Mouse (Mus musculus) embryo, embryonic 10.5 days (tissue): ENCODE measurements around the gene Sumo3.
A peak's percentile ranks its signal among the peaks of the same experiment; 100 is the strongest.

ENCODE experiments used
- DNase-seq: peaks from one replicate; pipeline ENCODE4 v3.0.0-alpha.2; 2015; ENCODE audit warnings: low spot score

Sumo3 gene

DNA sequence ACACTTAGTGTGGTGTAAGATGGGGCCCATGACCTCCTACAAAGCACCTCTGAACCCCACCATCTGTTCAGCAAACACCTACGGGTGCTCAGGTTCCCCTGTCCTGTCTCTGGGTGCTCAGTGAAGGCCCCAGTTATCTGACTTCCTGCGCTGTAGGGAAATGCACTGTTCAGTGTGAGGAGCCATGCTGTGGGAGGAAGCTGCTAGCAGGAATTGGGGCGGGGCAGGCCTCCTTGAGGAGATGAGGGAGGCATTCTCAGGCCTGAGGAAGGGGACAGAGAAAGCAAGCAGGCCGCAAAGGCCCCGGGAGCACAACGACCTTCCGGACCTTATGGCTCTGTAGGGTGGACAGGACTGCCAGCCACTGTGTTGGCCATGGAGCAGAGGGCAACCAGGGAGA lies 16.8 kb upstream of the Sumo3 start:
- no peak for DNase-seq

DNA sequence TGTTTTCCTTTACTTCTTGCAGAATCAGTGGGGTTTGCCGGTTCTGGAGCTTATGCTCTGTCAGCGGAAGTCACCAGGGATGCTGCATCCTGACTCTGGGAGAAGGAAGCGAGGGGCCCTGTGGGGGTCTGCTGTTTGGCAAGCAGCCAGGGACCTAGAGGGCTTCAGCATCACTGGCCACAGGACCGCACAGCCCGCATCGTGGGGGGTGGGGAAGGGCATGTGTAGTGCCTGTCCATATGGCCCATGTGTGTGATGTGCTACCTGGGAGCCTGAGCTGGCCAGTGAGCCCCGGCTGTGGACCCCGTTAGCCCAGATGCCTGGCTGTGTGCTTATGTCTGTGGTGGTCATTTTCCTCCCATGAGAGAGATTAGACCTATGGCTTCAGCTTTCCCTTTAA lies 16.1 kb upstream of the Sumo3 start:
- no peak for DNase-seq

DNA sequence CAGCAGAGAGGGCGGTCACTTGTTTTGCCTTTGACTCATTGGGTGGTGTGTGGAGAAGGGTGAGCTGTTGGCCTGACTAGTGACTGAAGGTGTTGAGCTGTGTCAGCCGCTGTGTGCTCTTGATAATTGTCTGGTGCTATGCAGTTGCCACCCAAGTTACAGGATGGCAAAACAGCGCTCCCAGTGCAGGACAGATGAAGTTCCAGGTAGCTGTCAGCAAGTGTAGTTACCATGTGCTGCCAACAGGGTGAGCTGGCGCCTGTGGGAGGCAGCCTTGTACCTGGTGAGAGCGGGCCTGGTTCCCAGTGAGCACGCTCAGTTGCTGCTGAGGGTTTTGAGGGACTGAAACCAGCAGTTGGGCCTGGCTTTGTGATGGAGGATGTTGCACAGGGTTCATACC lies 15.1 kb upstream of the Sumo3 start:
- peak; percentile 72 for DNase-seq

DNA sequence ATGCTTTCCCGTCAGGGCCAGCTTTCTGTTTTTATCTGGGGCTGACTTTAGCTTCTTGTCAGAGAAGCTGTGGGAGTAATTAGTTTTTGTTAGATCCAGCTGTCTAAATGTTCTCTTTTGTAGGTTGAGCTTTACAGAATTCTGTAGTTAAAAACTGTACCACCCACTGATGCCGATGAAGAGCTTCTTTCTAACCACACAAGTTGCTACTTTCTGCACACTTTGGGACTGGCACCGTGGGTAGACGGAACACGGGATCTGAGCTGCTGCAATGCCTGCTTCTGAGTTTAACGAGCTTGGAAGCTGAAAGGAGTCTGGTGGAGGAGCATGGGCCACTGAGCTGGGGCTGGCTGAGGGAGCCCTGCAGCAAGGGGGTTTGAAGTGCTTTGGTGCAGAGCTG lies 14.4 kb upstream of the Sumo3 start:
- DNase-seq = no peak

DNA sequence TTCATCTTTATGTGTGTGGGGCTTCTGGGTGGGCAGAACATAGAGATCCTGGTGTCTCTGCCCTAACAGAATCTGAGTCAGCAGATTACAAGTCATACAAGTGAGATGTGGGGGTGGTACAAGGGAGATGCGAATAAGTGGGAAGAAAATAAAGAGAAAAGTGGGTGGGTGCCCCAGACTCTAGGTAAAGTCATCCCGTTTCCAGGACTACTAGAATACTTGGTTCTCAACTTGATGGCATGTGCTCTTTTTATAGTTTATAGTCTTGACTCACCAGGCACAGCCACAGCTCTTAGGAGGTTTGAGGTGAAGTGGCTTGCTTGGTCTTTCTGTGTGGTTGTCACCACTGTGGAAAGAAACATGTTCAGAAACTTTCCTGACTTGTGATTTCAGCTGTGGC lies 9.8 kb upstream of the Sumo3 start:
- DNase-seq = no peak

DNA sequence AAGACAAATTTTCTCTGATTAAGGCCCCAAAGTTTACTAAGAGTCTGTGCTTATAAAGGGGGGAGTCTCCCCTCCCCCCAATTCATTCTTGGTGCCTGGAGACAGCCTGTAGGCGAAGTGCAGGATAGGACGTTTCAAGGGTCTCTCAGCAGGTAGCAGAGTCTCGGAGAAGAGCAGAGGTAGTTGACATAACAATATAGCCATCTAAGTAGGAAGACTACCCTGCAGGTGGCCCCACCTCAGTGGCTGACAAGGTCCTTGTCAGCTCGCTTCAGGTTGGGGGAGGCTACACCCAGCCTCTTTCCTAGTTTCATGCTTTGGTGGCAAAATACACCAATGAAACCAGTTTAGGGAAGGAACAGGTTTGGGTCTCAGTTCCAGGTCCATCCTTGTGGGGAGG lies 2.9 kb upstream of the Sumo3 start:
- DNase-seq = no peak

DNA sequence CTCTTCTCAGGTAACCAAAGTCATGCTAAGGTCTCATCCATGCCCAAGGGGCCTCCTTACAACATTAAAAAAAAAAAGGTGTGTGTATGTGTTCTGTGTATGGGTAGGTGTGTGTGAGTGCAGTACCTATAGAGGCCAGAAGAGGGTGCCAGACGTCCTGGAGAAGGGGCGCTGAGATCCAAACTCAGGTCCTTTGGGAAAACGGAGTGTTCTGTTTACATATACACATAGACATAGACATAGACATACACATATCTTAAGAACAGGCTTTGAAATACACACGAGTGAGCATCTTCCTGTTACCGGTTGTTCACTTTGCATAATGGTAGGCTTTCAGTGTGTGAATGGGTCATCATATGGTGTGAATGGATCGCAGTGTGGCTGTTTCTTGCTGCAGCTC lies 1.8 kb upstream of the Sumo3 start:
- DNase-seq = no peak

DNA sequence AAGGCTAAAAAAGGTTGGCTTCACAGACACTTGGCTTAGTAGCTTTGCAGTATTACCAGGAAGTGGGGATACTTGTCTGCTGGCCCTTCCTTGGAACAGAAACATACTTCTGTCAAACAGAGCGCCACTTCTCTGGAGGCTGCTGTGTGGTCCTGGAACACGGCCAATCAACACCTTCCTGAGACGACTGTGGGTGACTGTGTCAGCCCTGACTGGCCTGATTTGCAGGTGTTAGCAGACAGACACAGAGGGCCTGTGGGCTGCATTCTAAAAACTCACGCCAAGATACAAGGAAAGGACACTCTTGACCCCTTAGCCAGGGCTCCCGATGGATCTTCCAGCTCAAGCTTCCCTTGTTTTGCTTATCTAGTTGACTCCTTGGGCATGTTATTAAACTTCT lies 939 bp upstream of the Sumo3 start:
- DNase-seq = no peak

DNA sequence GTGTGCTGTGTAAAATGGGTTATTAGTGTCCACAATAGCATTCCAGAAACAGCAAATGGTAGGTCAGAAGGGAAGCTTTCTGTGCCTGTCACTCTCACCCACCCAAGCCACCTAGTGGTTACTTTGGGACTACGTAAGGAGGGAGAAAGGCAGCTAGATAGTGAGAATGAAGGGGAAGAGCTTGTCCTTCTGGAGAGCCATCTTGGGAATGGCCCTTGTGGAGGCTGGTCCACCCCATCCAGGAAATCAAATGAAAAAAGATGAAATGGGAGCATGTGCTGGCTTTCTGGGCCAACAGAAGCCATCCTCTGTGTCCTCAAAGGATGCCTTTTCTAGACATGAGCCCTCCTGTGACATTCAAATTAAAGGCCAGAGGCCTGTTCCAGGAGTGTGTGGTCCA lies 529 bp upstream of the Sumo3 start:
- peak; percentile 74 for DNase-seq

DNA sequence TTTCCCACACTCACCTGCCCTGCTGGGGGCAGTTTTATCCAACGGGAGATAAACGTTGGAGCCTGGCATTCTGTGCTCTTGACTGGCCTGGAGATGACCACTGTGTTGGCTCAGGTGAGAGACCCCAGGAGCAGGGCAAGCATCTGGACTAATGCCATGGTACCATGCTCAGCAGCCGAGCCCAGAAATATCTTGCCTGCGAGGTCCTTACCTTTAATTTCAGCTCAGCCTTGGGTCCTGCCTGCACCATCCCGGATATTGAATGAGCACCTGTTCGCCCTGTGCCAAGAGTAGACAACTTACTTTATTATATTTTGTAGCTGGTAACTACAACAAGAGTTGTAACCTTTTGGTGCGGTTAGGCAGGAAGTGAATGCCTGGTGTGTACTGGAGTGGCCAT lies 958 bp downstream of the Sumo3 start:
- DNase-seq = no peak

DNA sequence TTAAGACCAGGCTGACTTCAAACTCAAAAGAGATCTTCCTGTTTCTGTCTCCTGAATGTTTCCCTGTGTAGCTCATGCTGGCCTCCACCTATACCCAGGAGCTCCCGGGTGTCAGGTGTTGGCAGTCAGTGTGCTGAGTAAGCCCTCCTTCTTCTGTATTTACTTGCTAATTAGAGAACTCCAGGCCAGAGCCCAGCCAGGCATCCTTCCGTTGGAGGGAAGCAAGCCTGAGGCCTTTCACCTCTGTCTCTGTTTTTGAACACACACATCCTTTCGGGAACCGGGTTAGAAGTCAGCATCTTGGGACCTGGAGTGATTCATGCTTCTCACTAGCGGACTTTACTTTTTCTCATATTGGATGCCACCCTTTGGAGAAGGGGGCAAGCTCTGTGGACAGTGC lies 1.5 kb downstream of the Sumo3 start:
- no peak for DNase-seq

DNA sequence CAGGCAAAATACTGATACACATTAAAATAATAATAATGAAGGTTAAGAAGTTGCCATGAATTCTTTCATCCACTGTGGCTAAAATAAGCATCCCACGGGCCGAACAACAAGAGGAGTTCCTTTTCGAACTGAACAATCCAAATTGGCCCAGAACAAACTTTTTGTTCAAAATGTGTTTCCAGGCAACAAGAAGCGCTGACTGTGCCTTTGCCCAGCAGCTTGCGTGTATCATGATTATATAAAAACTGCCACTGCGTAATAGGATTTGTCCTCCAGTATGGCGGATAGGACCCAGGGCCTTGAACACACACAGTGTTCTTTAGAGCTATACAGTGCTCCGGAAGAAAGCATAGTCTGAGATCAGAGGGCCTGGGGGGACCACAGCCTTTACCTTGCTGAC lies 2.7 kb downstream of the Sumo3 start:
- no peak for DNase-seq

DNA sequence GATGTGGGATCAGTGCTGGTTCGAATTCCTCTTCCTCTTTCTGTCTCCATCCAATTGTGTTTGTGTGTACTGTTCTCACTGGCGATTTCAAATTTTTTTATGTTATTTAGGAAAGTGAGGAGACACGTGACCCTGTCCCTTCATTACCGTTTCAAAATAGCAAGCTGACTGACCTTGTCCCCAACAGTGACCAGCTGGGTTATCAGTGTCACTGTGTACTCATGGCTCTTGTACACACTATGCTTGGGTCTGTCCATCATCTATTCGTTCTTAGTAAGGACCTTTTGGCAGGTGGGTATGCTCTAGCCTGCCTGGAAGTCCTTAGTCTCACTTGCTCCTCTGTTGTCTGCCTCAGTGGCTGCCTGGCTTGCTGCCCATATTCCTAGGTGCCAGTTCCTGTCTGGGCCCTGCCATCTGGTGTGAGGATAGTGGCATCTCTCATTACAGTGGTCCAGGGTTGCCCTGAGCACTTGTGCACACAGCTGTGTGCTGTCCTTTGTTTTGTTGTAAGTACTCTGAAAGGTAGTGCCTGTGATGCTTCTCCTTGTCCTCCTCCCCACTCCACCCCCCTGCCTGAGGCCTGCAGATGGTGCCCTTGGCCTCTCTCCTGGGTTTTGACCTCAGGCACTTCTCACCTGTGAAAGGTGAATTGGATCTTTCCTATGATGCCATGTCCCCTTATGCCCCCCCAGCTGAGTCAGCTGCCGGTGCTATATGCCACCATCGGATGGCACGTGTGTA lies 4.5 kb downstream of the Sumo3 start:
- no peak for DNase-seq

DNA sequence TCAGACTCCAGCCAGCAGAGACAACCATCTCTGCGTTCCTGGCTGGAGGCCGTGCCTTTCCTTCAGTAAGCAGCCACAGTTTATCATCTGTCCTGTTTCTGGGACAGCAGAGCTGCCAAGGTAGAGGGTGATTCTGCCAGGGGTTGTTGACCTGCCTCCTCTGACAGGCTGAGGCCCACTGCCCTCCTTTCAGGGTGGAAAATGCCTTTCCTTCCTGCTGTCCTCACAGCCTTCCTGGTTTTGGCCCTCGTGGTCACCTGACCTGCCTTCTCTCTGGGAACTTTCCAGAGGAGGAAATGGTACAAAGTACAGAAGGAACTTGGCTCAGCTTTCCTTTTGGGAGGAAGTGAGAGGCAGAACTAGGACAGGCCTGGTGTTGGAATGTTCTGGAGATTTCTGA lies 7.5 kb downstream of the Sumo3 start:
- no peak for DNase-seq

DNA sequence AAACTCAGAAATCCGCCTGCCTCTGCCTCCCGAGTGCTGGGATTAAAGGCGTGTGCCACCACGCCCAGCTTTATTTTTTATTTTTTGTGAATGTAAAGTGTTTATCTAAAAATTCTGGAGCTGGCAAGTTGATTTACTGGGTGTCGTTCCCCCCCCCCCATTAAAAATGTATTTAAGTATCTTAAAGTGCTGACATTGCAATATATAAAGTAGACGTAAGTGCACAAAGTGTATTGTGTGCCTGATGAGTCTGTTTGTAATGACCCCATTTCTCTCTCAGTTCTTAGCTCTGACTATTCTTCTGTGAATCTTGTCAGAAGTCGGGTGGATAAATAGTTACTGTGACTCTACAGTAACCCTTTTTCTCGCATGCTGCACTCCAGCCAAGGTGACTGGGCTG lies 9.8 kb downstream of the Sumo3 start:
- no peak for DNase-seq

DNA sequence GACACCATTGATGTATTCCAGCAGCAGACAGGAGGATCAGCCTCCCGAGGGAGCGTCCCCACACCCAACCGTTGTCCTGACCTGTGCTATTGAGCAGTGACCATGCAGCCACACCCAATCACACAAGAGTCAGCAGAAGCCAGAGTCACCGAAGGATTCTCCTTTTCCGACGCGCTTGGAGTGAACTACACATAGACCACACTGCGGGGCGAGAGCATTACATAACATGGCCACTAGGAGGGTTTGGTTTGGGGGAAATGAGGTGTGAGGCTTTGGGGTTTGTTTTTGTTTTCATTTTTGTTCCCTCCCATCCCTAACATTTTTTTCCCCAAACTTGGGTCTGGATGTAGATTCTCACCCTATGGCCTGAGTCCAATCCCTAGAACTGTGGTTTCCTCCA lies 10.3 kb downstream of the Sumo3 start:
- no peak for DNase-seq

DNA sequence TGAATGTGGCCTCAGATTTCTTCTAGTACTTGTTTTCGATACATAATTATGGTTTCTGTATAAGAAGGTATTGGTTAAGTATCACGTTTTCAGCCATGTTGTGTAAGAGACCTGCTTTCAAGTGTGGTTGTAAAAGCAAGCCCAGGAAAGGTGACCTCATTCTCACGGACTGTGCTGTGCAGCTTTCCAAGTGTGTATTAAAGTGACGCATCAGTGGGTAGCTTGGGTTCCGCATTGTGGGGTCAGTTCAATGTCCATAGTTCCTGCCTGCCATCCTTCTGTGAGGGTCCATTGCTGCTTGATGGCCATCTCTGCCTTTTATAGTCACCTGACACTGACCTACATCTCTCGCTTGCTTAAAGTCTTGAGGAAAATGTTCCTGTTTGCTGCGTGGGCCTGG lies 11.0 kb downstream of the Sumo3 start:
- DNase-seq = no peak

DNA sequence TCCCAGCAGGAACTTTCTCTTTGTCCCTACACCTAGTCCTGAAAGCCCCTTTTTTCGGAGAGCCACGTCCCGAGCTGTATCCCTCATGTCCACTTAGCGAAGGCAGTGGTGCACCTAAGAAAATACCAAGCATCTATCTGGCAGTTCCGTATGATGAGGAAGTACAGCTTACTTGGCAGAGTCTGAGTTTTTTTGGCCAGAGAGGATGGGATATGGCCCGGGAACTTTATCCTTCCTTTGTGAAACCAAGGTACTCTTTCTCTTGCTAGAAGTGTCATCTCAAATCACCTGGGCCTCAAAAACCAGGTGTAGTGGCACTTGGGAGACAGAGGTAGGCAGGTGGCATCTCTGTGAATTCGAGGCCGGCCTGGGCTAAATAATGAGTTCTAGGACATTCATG lies 15.6 kb downstream of the Sumo3 start:
- DNase-seq = no peak

DNA sequence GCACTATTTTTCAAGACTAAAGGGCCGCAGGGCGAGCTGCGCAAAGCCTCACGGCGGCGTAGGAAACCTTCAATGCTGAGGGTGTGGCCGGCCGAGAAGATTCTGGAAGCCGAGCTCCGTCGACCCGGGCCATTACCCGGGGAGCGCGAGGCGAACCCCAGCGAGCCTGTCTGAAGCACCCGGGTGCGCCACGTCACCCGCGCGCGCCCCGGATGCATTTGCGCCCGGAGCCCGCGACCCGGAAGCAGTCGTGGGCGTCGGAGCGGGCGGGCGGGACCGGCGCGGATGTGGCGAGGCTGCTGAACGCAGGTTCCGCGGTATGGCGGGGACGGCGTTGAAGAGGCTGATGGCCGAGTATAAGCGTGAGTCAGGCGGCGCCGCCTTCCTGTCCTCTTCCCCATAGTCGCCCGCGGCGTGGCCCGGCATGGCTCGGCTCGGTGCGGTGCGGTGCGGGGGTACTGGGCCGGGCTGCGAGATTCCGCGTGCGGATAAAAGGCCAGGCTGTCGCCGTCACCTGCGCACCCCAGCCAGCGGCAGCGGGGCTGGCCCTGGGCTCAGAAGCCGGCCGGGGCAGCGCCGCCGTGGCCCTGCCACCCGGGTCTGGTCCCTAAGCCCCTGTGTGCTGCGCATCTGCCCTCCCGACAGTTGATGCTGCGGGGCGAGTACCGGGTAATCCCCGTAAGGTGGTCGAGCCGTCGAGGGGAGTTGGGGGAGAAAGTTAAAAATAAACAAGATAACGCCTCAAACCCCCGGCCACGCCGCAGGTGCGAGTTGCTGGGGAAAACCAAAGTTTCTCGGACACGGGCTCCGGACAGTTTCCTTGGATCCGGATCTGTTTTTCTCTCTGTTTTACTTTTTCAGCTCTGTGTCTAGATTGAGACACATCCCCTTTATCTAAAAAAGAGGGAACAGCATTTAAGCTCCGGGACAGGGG lies 16.4 kb downstream of the Sumo3 start, which contains the start of gene Ube2g2:
Gene Ube2g2, plus strand, starts transcription at position 221 of the 934 bp plus-strand sequence.
- DNase-seq = peak; percentile 92

DNA sequence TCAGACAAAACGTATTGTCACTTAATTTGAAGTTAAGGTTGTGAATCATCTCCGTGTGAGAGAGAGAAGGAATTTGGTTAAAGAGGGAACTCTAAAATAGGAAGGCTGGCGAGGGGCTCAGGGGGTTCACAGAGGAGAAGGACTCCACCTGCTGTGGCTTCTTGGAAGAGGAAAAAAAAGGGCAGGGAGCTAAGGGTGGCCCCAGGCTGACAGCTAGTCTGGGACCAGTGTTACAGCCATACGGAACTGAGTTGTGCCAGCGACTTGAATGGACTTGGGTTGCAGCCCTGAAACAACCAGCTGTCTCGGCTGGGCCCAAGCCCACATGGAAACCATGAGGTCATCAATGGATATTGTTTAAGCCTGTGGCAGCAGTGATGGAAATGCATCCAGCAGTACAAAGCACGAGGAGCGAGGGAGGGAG lies 17.2 kb downstream of the Sumo3 start:
- peak; percentile 50 for DNase-seq

DNA sequence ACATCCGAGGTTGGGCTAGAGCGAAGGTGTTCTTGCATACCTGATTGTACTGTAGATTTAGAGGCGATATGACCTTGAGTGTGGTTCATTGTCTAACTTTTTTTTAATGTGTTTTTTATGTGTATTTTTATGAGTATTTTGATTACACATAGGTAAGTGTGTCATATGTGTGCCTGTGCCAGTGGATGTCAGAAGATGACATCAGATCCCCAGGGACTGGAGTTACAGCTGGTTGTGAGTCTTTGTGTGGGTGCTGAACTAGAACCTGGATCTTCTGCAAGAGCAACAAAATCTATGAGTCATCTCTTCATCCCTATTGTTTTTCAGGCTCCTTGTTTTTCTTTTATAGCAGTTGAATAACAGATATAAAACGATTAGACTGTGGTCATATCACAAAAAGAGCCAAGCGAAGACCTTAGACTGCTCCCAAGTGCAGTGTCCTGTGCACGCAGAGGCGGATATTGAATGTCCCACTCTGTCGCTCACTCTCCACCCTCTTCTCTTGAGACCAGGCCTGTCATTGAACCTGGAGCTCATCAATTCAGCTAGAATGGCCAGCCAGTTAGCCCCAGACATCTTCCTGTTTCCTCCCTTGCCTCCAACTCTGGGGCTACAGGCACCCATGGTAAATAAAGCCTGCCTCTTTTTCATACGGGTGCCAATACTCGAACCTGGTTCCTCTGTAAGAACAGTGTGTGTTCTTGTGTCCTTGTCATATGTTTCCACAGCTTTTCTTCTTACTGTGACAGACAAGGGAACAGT lies 17.9 kb downstream of the Sumo3 start:
- DNase-seq = no peak

DNA sequence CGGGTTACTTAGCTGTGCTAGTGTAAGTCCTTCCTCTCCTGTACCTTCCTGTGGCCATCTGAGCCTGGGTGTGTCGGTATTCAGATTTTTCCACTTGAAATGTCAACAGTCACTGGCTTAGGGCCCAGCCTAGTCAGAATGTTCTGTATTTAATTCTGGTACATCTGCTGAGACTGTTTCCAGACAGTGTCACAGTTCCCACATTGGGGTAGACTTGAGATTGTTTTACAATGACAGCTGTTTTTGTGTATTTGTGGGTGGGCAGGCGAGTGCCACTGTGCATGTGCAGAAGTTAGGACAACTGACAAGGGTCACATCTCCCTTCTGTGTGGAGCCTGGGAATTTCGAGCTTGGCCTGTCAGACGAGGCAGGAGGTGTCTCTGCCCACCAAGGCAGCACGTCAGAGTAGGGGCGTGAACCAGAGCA lies 18.7 kb downstream of the Sumo3 start:
- DNase-seq = no peak

DNA sequence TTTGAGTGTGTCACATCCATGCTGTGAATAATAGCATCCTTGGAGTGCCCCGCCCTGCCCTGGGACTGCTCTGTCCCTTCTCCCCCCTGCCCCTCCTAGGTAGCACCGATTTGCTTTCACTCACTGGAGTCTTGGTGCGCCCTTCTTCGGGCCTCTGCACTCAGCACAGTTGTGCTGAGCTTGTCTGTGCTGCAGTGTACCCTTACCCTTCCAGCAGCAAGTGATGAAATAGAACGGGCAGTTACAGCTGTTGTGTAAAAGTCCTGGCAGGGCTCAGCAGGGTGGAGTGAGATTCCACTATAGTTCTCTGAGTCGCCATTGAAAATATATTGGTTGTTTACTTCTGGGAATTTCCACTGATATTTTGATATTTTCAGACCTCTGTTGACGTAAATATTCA lies 20.1 kb downstream of the Sumo3 start:
- DNase-seq = no peak
